Mouse (Mus musculus) heart, postnatal 0 days (tissue): Measurements from ENCODE around the gene Cdh12.

Experiments
- CTCF ChIP-seq: IDR thresholded peaks from 2 replicates; pipeline ENCODE4 v1.5.1; 2016; ENCODE audit warnings: antibody characterized with exemption, control low read depth, low read depth
- EP300 ChIP-seq: IDR thresholded peaks from 2 replicates; pipeline ENCODE4 v1.6.1; 2016; ENCODE audit warnings: antibody characterized with exemption, low read depth

DNA sequence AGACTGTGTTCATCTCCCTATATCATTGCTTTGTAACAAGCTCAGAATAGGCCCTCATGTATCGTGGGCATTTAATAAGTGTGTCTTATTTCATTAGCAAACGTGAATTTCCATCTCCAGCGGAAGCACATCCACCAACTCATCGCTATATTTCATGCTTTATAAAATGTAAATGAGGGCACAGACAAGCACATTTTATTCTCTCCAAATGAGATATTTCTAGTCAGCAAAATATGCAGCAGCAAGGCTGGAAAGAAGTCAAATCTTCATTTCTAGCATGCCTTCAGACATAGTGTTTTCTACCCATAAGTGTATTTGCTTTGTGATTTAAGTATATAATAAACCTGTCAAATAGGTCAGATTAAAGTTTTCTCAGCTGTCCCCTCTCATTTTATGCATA is 262.8 kb downstream of the Cdh12 start:
- TF ChIP-seq CTCF, result no peak
- TF ChIP-seq EP300, result no peak
